Mouse (Mus musculus) c-Kit-positive CD71-negative TER-119-negative erythroid progenitor cells, embryonic 14.5 days (primary cell): ENCODE measurements around the gene Lor.

Experiments
- DNase-seq: peaks from one replicate; pipeline ENCODE4 v3.0.0-alpha.2; 2013; ENCODE audit warnings: low read depth

Gene Lor

GRCm38 (mm10) chr3:92083042-92083441 is at the start of gene Lor:
Gene Lor, minus strand, starts transcription at chr3:92083142.
- no peak for DNase-seq

GRCm38 (mm10) chr3:92123847-92124246 is 40.9 kb upstream of the Lor start, which contains the start of gene Prr9:
Gene Prr9, minus strand, starts transcription at chr3:92123947.
- DNase-seq: no peak

- no peak for DNase-seq
Measured at GRCm38 (mm10) chr3:92120902-92121301, 38.0 kb upstream of the Lor start.

GRCm38 (mm10) chr3:92117930-92118329 is 35.0 kb upstream of the Lor start:
- no peak for DNase-seq

GRCm38 (mm10) chr3:92111526-92111925 is 28.6 kb upstream of the Lor start:
- DNase-seq: no peak

- no peak for DNase-seq
Measured at GRCm38 (mm10) chr3:92110790-92111189, 27.8 kb upstream of the Lor start.

- no peak for DNase-seq
Measured at GRCm38 (mm10) chr3:92106582-92106981, 23.6 kb upstream of the Lor start.

GRCm38 (mm10) chr3:92081285-92081931 is 1.5 kb downstream of the Lor start:
- peak; percentile 17 for DNase-seq

GRCm38 (mm10) chr3:92080462-92081284 is 2.3 kb downstream of the Lor start:
- peak; percentile 12 for DNase-seq

- DNase-seq: peak; percentile 16
Measured at GRCm38 (mm10) chr3:92050382-92051054, 32.4 kb downstream of the Lor start.

- DNase-seq: no peak
Measured at GRCm38 (mm10) chr3:92033892-92034291, 49.0 kb downstream of the Lor start.

- no peak for DNase-seq
Measured at GRCm38 (mm10) chr3:92033203-92033602, 49.7 kb downstream of the Lor start.
